Mouse (Mus musculus) kidney, embryonic 16.5 days (tissue): ENCODE data around the gene Arfip1. TPM values are rescaled to one million over a fixed set of nuclear protein-coding genes. Genes with fewer than 3 reads are reported as not detected.
"Not testable (repeated sequence)": the region's sequence is repeated elsewhere in the genome, so short reads cannot be mapped to it uniquely, and the experiment has no call there.

Source experiments
- ATAC-seq: fragments of 200-750 bp; cut with Nextera tagmentation; 2 replicates; pipeline ENCODE4 v1.8.0; 2017; ENCODE audit warnings: moderate TSS enrichment; ENCODE audit not compliant: low FRiP score, low TSS enrichment
- H3K27ac ChIP-seq: fragments of 300-500 bp; sonication (generic); 2 replicates; pipeline ENCODE4 v1.5.1; 2014; ENCODE audit warnings: low read length
- H3K27me3 ChIP-seq: fragments of 300-500 bp; sonication (generic); 2 replicates; pipeline ENCODE4 v1.6.1; 2014; ENCODE audit warnings: low read length, control low read depth, mixed read lengths; ENCODE audit not compliant: insufficient read depth
- H3K36me3 ChIP-seq: fragments of 300-500 bp; sonication (generic); 2 replicates; pipeline ENCODE4 v1.6.1; 2014; ENCODE audit warnings: low read length, control low read depth, mixed read lengths; ENCODE audit not compliant: insufficient read depth
- H3K4me1 ChIP-seq: fragments of 300-500 bp; sonication (generic); 2 replicates; pipeline ENCODE4 v1.6.1; 2014; ENCODE audit warnings: low read length, control low read depth, mixed read lengths; ENCODE audit not compliant: insufficient read depth
- H3K4me2 ChIP-seq: fragments of 300-500 bp; sonication (generic); replicated peaks from 2 replicates; pipeline ENCODE4 v1.6.1; 2014; ENCODE audit warnings: low read depth, low read length
- H3K4me3 ChIP-seq: fragments of 300-500 bp; sonication (generic); 2 replicates; pipeline ENCODE4 v1.5.1; 2014; ENCODE audit warnings: mild to moderate bottlenecking, low read length
- H3K9ac ChIP-seq: fragments of 300-500 bp; sonication (generic); replicated peaks from 2 replicates; pipeline ENCODE4 v1.6.1; 2014; ENCODE audit warnings: low read length
- H3K9me3 ChIP-seq: fragments of 300-500 bp; sonication (generic); 2 replicates; pipeline ENCODE4 v1.6.1; 2016; ENCODE audit warnings: low read length, control low read depth
- WGBS: fragments of 180-500 bp; shearing (Covaris S2); extraction: QIAGEN DNeasy Blood & Tissue Kit; methylation state at CpG from one replicate; pipeline ENCODE4 v1.1.7; 2014; 5-methylcytosine and 5-hydroxymethylcytosine counted together
- polyA plus RNA-seq: library from polyadenylated mRNA; unstranded; fragments of >200 nt; fragmentation: Nextera tagmentation; extraction: Ambion mirVana; gene quantifications from 2 replicates; pipeline ENCODE4 v1.2.1, GENCODE M21; 2015

The Arfip1 gene
- polyA plus RNA-seq, 1 experiment from 2014 or later, result 51.5 TPM

- H3K9me3 ChIP-seq, result no peaks in the 10 kb centered on the region
- no peak overlapping the region for H3K9ac ChIP-seq
- H3K27me3 ChIP-seq, result no peaks in the 10 kb centered on the region
- peaks cover 4% of the 10 kb centered on the region; the same call in 1 of the 2 replicates for H3K4me1 ChIP-seq
- H3K4me2 ChIP-seq, result no peak overlapping the region
- H3K4me3 ChIP-seq, result no peak overlapping the region
- no peak for ATAC-seq
- no peaks in the 10 kb centered on the region for H3K36me3 ChIP-seq
- no peak overlapping the region for H3K27ac ChIP-seq
- WGBS, result 63% methylated on average over 8 of the region's 8 CpGs
Observed at GRCm38 (mm10) chr3:84547177-84547576, 35.2 kb downstream of the Arfip1 start.

GRCm38 (mm10) chr3:84542450-84542849 lies 40.0 kb downstream of the Arfip1 start:
- not testable (repeated sequence) for H3K27ac ChIP-seq, H3K9me3 ChIP-seq, H3K4me1 ChIP-seq, H3K36me3 ChIP-seq, H3K4me3 ChIP-seq, H3K4me2 ChIP-seq, ATAC-seq, H3K27me3 ChIP-seq, H3K9ac ChIP-seq
- 5% methylated on average over 3 of the region's 3 CpGs for WGBS

- no peaks in the 10 kb centered on the region for H3K4me1 ChIP-seq
- H3K4me3 ChIP-seq, result no peak overlapping the region
- no peak overlapping the region for H3K27ac ChIP-seq
- H3K9me3 ChIP-seq, result no peaks in the 10 kb centered on the region
- no peak for ATAC-seq
- no peak overlapping the region for H3K9ac ChIP-seq
- H3K36me3 ChIP-seq, result no peaks in the 10 kb centered on the region
- no peak overlapping the region for H3K4me2 ChIP-seq
- WGBS, result 64% methylated on average over 1 of the region's 1 CpGs
- no peaks in the 10 kb centered on the region for H3K27me3 ChIP-seq
Observed at GRCm38 (mm10) chr3:84541881-84542280, 40.5 kb downstream of the Arfip1 start.

- no peak for ATAC-seq
- no peak overlapping the region for H3K27ac ChIP-seq
- no peak overlapping the region for H3K4me3 ChIP-seq
- H3K4me2 ChIP-seq, result no peak overlapping the region
- H3K4me1 ChIP-seq, result no peaks in the 10 kb centered on the region
- no peaks in the 10 kb centered on the region for H3K27me3 ChIP-seq
- no peak overlapping the region for H3K9ac ChIP-seq
- no peaks in the 10 kb centered on the region for H3K9me3 ChIP-seq
- H3K36me3 ChIP-seq, result no peaks in the 10 kb centered on the region
Observed at GRCm38 (mm10) chr3:84540640-84541039, 41.8 kb downstream of the Arfip1 start.

GRCm38 (mm10) chr3:84536987-84537386 lies 45.4 kb downstream of the Arfip1 start:
- Histone ChIP-seq H3K4me1 (no peaks in the 10 kb centered on the region), H3K4me3 (no peak overlapping the region)

GRCm38 (mm10) chr3:84533227-84533626 lies 49.2 kb downstream of the Arfip1 start:
- H3K4me1 ChIP-seq, result no peaks in the 10 kb centered on the region
- no peak overlapping the region for H3K9ac ChIP-seq
- H3K4me2 ChIP-seq, result no peak overlapping the region
- whole genome bisulfite sequencing, result 81% methylated on average over 5 of the region's 5 CpGs
- H3K27me3 ChIP-seq, result no peaks in the 10 kb centered on the region
- no peaks in the 10 kb centered on the region for H3K9me3 ChIP-seq
- H3K27ac ChIP-seq, result no peak overlapping the region
- no peak for ATAC-seq
- H3K4me3 ChIP-seq, result no peak overlapping the region
- 0 out of 2 replicates have a peak, but pooled peaks cover 2% of the 10 kb centered on the region for H3K36me3 ChIP-seq

More at GRCm38 (mm10) chr3:84536987-84537386, 45.4 kb downstream of the Arfip1 start:
- Histone ChIP-seq H3K4me2 (no peak overlapping the region), H3K9me3 (no peaks in the 10 kb centered on the region), H3K27ac (no peak overlapping the region), H3K9ac (no peak overlapping the region), H3K27me3 (no peaks in the 10 kb centered on the region), H3K36me3 (0 out of 2 replicates have a peak, but pooled peaks cover 2% of the 10 kb centered on the region)
- ATAC-seq, result no peak
- WGBS, result 75% methylated on average over 6 of the region's 6 CpGs

- no peak overlapping the region for H3K4me3 ChIP-seq
- H3K4me2 ChIP-seq, result no peak overlapping the region
- ATAC-seq, result no peak
- H3K4me1 ChIP-seq, result no peaks in the 10 kb centered on the region
- no peak overlapping the region for H3K27ac ChIP-seq
- H3K9ac ChIP-seq, result no peak overlapping the region
- peaks cover 11% of the 10 kb centered on the region; the same call in 1 of the 2 replicates for H3K36me3 ChIP-seq
- 87% methylated on average over 2 of the region's 2 CpGs for WGBS
- no peaks in the 10 kb centered on the region for H3K9me3 ChIP-seq
- H3K27me3 ChIP-seq, result no peaks in the 10 kb centered on the region
Observed at GRCm38 (mm10) chr3:84529021-84529420, 53.4 kb downstream of the Arfip1 start.

- peaks cover 9% of the 10 kb centered on the region; the same call in 1 of the 2 replicates for H3K36me3 ChIP-seq
- WGBS, result 81% methylated on average over 1 of the region's 1 CpGs
- H3K9me3 ChIP-seq, result no peaks in the 10 kb centered on the region
- no peak for ATAC-seq
- no peak overlapping the region for H3K9ac ChIP-seq
- no peaks in the 10 kb centered on the region for H3K27me3 ChIP-seq
- no peak overlapping the region for H3K4me2 ChIP-seq
- no peak overlapping the region for H3K4me3 ChIP-seq
- H3K27ac ChIP-seq, result no peak overlapping the region
- no peaks in the 10 kb centered on the region for H3K4me1 ChIP-seq
Observed at GRCm38 (mm10) chr3:84524952-84525351, 57.5 kb downstream of the Arfip1 start.

GRCm38 (mm10) chr3:84516163-84516562 lies 66.3 kb downstream of the Arfip1 start:
- no peak for ATAC-seq
- no peaks in the 10 kb centered on the region for H3K4me1 ChIP-seq
- WGBS, result 92% methylated on average over 3 of the region's 3 CpGs
- no peaks in the 10 kb centered on the region for H3K27me3 ChIP-seq
- H3K9me3 ChIP-seq, result no peaks in the 10 kb centered on the region
- H3K36me3 ChIP-seq, result no peaks in the 10 kb centered on the region; the same call in 1 of the 2 replicates
- H3K4me3 ChIP-seq, result no peak overlapping the region
- no peak overlapping the region for H3K27ac ChIP-seq
- H3K9ac ChIP-seq, result no peak overlapping the region
- no peak overlapping the region for H3K4me2 ChIP-seq

GRCm38 (mm10) chr3:84512774-84513515 lies 69.5 kb downstream of the Arfip1 start:
- Histone ChIP-seq H3K4me2 (no peak overlapping the region), H3K27ac (no peak overlapping the region), H3K9ac (no peak overlapping the region), H3K4me1 (no peaks in the 10 kb centered on the region), H3K9me3 (no peaks in the 10 kb centered on the region), H3K4me3 (no peak overlapping the region), H3K27me3 (no peaks in the 10 kb centered on the region), H3K36me3 (no peaks in the 10 kb centered on the region; the same call in 1 of the 2 replicates)
- ATAC-seq, result no peak
- 56% methylated on average over 6 of the region's 6 CpGs for WGBS
